Mouse (Mus musculus) bone marrow macrophage, adult 2 months (primary cell): ENCODE results near the gene Golga5. TPM values are rescaled to one million over a fixed set of nuclear protein-coding genes. Genes with fewer than 3 reads are reported as not detected.

Experiments
- H3K27ac ChIP-seq: 2 replicates; pipeline ENCODE4 v1.5.1; 2012; ENCODE audit warnings: low read depth, low read length; ENCODE audit not compliant: insufficient read depth
- H3K4me1 ChIP-seq: 2 replicates; pipeline ENCODE4 v1.6.1; 2012; ENCODE audit warnings: low read length; ENCODE audit not compliant: control insufficient read depth, insufficient read depth
- H3K4me3 ChIP-seq: 2 replicates; pipeline ENCODE4 v1.5.1; 2012; ENCODE audit warnings: mild to moderate bottlenecking, low read length, moderate library complexity; ENCODE audit not compliant: insufficient read depth
- CTCF ChIP-seq: IDR thresholded peaks from 2 replicates; pipeline ENCODE4 v1.5.1; 2012; ENCODE audit warnings: low read depth, mild to moderate bottlenecking, low read length, moderate library complexity
- POLR2A ChIP-seq: IDR thresholded peaks from 2 replicates; pipeline ENCODE4 v1.6.1; 2012; ENCODE audit warnings: mild to moderate bottlenecking, low read depth, low read length, borderline replicate concordance
- polyA plus RNA-seq: library from polyadenylated mRNA; stranded (reverse); fragments of >200 nt; gene quantifications from 2 replicates; pipeline ENCODE4 v1.2.4, GENCODE M21; 2012; ENCODE audit not compliant: missing spikeins, insufficient read depth, insufficient read length

Gene Golga5
- polyA plus RNA-seq, 1 experiment = 30.3 TPM

- Histone ChIP-seq H3K4me1 (peaks cover 8% of the 10 kb centered on the region), H3K4me3 (no peak overlapping the region)
- no peak for TF ChIP-seq CTCF
- no peak for TF ChIP-seq POLR2A
These were observed 36.3 kb downstream of the Golga5 start for GRCm38 (mm10) chr12:102505131-102505713.

DNA sequence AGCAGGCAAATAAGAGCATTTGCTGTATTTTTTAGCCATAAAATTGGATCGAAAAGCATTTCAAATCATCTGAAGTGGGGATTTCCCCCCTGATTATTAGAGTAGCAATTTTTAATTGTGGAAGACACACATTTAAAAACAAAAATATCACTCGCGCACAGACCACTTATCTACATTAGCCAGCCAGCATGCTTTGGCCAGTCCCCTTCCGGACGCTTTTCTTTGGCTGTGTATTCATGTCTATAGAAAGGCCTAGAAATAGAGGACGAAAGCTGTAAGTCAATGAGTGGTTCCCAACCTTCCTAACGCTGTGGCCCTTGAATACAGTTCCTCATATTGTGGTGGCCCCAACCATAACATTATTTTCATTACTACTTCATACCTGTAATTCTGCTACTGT is 37.0 kb downstream of the Golga5 start:
- no peak overlapping the region for H3K27ac ChIP-seq
- no peak for TF ChIP-seq CTCF
- TF ChIP-seq POLR2A = no peak
- peaks cover 7% of the 10 kb centered on the region for H3K4me1 ChIP-seq
- H3K4me3 ChIP-seq = no peak overlapping the region

More at GRCm38 (mm10) chr12:102505131-102505713, 36.3 kb downstream of the Golga5 start:
- H3K27ac ChIP-seq = no peak overlapping the region

GRCm38 (mm10) chr12:102511363-102511762 is 42.4 kb downstream of the Golga5 start:
- H3K4me3 ChIP-seq = no peak overlapping the region
- TF ChIP-seq POLR2A (no peak), CTCF (no peak)
- H3K4me1 ChIP-seq = peaks cover 9% of the 10 kb centered on the region
- H3K27ac ChIP-seq = no peak overlapping the region

- Histone ChIP-seq H3K4me1 (peaks cover 15% of the 10 kb centered on the region), H3K27ac (no peak overlapping the region), H3K4me3 (no peak overlapping the region)
- TF ChIP-seq CTCF = no peak
These were observed 45.2 kb downstream of the Golga5 start for GRCm38 (mm10) chr12:102514151-102514550.

- Histone ChIP-seq H3K4me1 (peaks cover 14% of the 10 kb centered on the region), H3K27ac (no peak overlapping the region), H3K4me3 (no peak overlapping the region)
- TF ChIP-seq POLR2A = no peak
- TF ChIP-seq CTCF = no peak
These were observed 45.8 kb downstream of the Golga5 start for GRCm38 (mm10) chr12:102514751-102515150.

GRCm38 (mm10) chr12:102516151-102516550 is 47.2 kb downstream of the Golga5 start:
- Histone ChIP-seq H3K27ac (no peak overlapping the region), H3K4me1 (peaks cover 8% of the 10 kb centered on the region), H3K4me3 (no peak overlapping the region)
- TF ChIP-seq POLR2A = no peak
- TF ChIP-seq CTCF = no peak

DNA sequence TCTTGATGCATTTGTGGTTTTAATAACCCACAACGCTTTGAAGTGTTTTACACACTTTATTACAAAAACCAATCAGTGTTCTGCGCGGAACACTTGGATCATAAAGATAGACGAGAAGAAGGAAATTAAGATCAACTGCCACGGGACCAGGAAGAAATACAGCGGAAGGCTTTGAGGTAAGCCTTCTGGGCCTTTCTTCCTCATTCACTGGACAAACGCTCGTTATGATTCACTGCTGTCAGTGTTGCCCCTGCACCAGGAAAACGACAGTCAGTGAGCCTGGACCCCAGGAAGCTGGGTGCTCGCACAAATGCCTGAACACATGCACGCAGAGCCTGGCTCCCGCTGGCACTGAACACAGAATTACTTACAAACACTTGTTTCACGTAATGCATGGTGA is 48.7 kb downstream of the Golga5 start:
- TF ChIP-seq CTCF (no peak), POLR2A (no peak)
- peak overlapping the region; percentile 79 for H3K27ac ChIP-seq
- peaks cover 8% of the 10 kb centered on the region for H3K4me1 ChIP-seq
- no peak overlapping the region; the same call in 1 of the 2 replicates for H3K4me3 ChIP-seq

- no peak overlapping the region for H3K27ac ChIP-seq
- H3K4me1 ChIP-seq = peaks cover 14% of the 10 kb centered on the region
- TF ChIP-seq CTCF = no peak
- no peak for TF ChIP-seq POLR2A
- H3K4me3 ChIP-seq = no peak overlapping the region
These were observed 51.2 kb downstream of the Golga5 start for GRCm38 (mm10) chr12:102519929-102520720.

- H3K4me3 ChIP-seq = no peak overlapping the region
- H3K27ac ChIP-seq = no peak overlapping the region
- TF ChIP-seq CTCF (no peak), POLR2A (no peak)
- peaks cover 12% of the 10 kb centered on the region for H3K4me1 ChIP-seq
These were observed 52.9 kb downstream of the Golga5 start for GRCm38 (mm10) chr12:102521777-102522319.

- no peak overlapping the region for H3K4me3 ChIP-seq
- no peak for TF ChIP-seq POLR2A
- no peak for TF ChIP-seq CTCF
- H3K4me1 ChIP-seq = peaks cover 6% of the 10 kb centered on the region
- H3K27ac ChIP-seq = no peak overlapping the region
These were observed 55.3 kb downstream of the Golga5 start for GRCm38 (mm10) chr12:102524216-102524615.

DNA sequence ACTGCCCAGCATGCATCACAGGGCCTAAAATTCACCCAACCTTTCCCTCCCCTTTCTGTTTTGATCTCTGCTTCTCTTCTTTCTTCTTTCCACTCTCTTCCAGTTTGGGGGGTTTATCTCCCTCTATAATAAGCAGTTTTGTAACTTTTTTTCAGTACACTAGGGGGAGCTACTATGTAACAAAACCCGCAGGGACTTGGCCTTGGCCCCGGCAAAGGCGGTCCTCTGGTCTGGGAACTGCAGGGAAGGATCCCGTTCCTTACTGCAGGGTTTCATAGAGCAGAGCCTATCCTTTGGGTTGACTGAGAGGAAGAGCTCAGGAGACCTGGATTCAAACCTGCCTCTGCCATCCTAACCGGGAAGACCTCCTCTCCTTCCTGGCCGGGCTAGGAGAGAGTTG is 55.8 kb downstream of the Golga5 start:
- H3K27ac ChIP-seq = no peak overlapping the region
- TF ChIP-seq CTCF = no peak; the same call in 1 of the 2 replicates
- H3K4me3 ChIP-seq = no peak overlapping the region
- H3K4me1 ChIP-seq = peaks cover 6% of the 10 kb centered on the region
